Mouse (Mus musculus) layer of hippocampus, adult 2 months (tissue): ENCODE results near the gene Brk1. TPM values are rescaled to one million over a fixed set of nuclear protein-coding genes. Genes with fewer than 3 reads are reported as not detected.
A peak's percentile ranks its signal among the peaks of the same experiment; 100 is the strongest.

Experiments
- DNase-seq, 2 experiments: peaks; one replicate each; pipeline ENCODE4 v3.0.0; 2022; ENCODE audit warnings: low spot score in 2 of 2
- H3K27ac ChIP-seq: fragments of 200-600 bp; 2 replicates; pipeline ENCODE4 v1.8.1; 2022
- H3K4me3 ChIP-seq: fragments of 200-600 bp; 2 replicates; pipeline ENCODE4 v1.8.1; 2022; ENCODE audit warnings: mild to moderate bottlenecking
- CTCF ChIP-seq: fragments of 200-600 bp; conservative IDR thresholded peaks from 2 replicates; pipeline ENCODE4 v1.8.1; 2022; ENCODE audit warnings: antibody characterized with exemption, mild to moderate bottlenecking, moderate library complexity
- total RNA-seq, 2 experiments: library from RNA; stranded (reverse); gene quantifications; 2 replicates each; pipeline ENCODE4 v1.2.3; 2021

Gene Brk1
- total RNA-seq, 2 experiments from 2014 or later: 211 to 234 TPM

GRCm38 (mm10) chr6:113602821-113603220 is 1.8 kb upstream of the Brk1 start:
- H3K27ac ChIP-seq: no peak overlapping the region
- DNase-seq: no peak
- no peak for TF ChIP-seq CTCF

GRCm38 (mm10) chr6:113603993-113604392 is 579 bp upstream of the Brk1 start:
- no peak for TF ChIP-seq CTCF
- DNase-seq: no peak
- Histone ChIP-seq H3K4me3 (peak overlapping the region; percentile 95), H3K27ac (peak overlapping the region; percentile 96)

More at GRCm38 (mm10) chr6:113602821-113603220, 1.8 kb upstream of the Brk1 start:
- no peak overlapping the region for H3K4me3 ChIP-seq

- TF ChIP-seq CTCF: no peak
- Histone ChIP-seq H3K27ac (peak overlapping the region; percentile 96), H3K4me3 (peak overlapping the region; percentile 95)
- DNase-seq: no peak
These were observed 613 bp downstream of the Brk1 start for GRCm38 (mm10) chr6:113605224-113605545.

- DNase-seq: no peak
- TF ChIP-seq CTCF: no peak
- Histone ChIP-seq H3K27ac (peak overlapping the region; percentile 88), H3K4me3 (no peak overlapping the region)
These were observed 4.3 kb downstream of the Brk1 start for GRCm38 (mm10) chr6:113608871-113609270.

- H3K27ac ChIP-seq: peak overlapping the region; percentile 88
These were observed 4.7 kb downstream of the Brk1 start for GRCm38 (mm10) chr6:113609293-113609692.

GRCm38 (mm10) chr6:113612258-113612969 is 7.8 kb downstream of the Brk1 start:
- H3K4me3 ChIP-seq: no peak overlapping the region
- no peak for TF ChIP-seq CTCF
- no peak for DNase-seq
- peak overlapping the region; percentile 90 for H3K27ac ChIP-seq

More at GRCm38 (mm10) chr6:113609293-113609692, 4.7 kb downstream of the Brk1 start:
- no peak for DNase-seq
- no peak overlapping the region for H3K4me3 ChIP-seq
- no peak for TF ChIP-seq CTCF

GRCm38 (mm10) chr6:113614152-113614551 is 9.6 kb downstream of the Brk1 start:
- H3K4me3 ChIP-seq: no peak overlapping the region
- no peak for DNase-seq
- H3K27ac ChIP-seq: peak overlapping the region; percentile 90
- no peak for TF ChIP-seq CTCF

- peak overlapping the region; percentile 90 for H3K27ac ChIP-seq
- TF ChIP-seq CTCF: no peak
- no peak overlapping the region for H3K4me3 ChIP-seq
- DNase-seq: peak in 1 of 2 experiments; percentile 58
These were observed 10.4 kb downstream of the Brk1 start for GRCm38 (mm10) chr6:113614997-113615396.

- peak in 1 of 2 experiments; percentile 56 for DNase-seq
- peak overlapping the region; percentile 90 for H3K27ac ChIP-seq
These were observed 10.9 kb downstream of the Brk1 start for GRCm38 (mm10) chr6:113615489-113615888.

GRCm38 (mm10) chr6:113623386-113623785 is 18.8 kb downstream of the Brk1 start:
- Histone ChIP-seq H3K27ac (peak overlapping the region; percentile 98), H3K4me3 (peak overlapping the region; percentile 92)
- TF ChIP-seq CTCF: no peak
- DNase-seq: no peak

More at GRCm38 (mm10) chr6:113615489-113615888, 10.9 kb downstream of the Brk1 start:
- no peak for TF ChIP-seq CTCF
- H3K4me3 ChIP-seq: no peak overlapping the region

GRCm38 (mm10) chr6:113623941-113624751 is 19.6 kb downstream of the Brk1 start, which contains the start of gene Vhl:
Gene Vhl (plus strand): TSS chr6:113623959.
- peak; percentile 42 for TF ChIP-seq CTCF

GRCm38 (mm10) chr6:113624989-113625770 is 20.6 kb downstream of the Brk1 start:
- no peak for DNase-seq
- peak overlapping the region; percentile 98 for H3K27ac ChIP-seq
- no peak for TF ChIP-seq CTCF
- peak overlapping the region; percentile 92 for H3K4me3 ChIP-seq

More at GRCm38 (mm10) chr6:113623941-113624751, 19.6 kb downstream of the Brk1 start, which contains the start of gene Vhl:
- peak; percentile 84 to 86 for DNase-seq
- peak within 1 kb of the TSS; percentile 92 for H3K4me3 ChIP-seq
- peak within 1 kb of the TSS; percentile 98 for H3K27ac ChIP-seq

GRCm38 (mm10) chr6:113630322-113630721 is 25.8 kb downstream of the Brk1 start:
- no peak for DNase-seq
- Histone ChIP-seq H3K4me3 (no peak overlapping the region), H3K27ac (peak overlapping the region; percentile 64; the same call in 1 of the 2 replicates)
- no peak for TF ChIP-seq CTCF
